Mouse (Mus musculus) hindbrain, embryonic 14.5 days (tissue): Measurements from ENCODE around the gene Arhgap42. TPM values are rescaled to one million over a fixed set of nuclear protein-coding genes. Genes with fewer than 3 reads are reported as not detected.
A peak's percentile ranks its signal among the peaks of the same experiment; 100 is the strongest.

Source experiments
- ATAC-seq: fragments of 200-750 bp; cut with Nextera tagmentation; 2 replicates; pipeline ENCODE4 v1.8.0; 2017; ENCODE audit warnings: moderate number of reproducible peaks, mild to moderate bottlenecking, moderate TSS enrichment, moderate library complexity; ENCODE audit not compliant: low FRiP score
- DNase-seq: peaks from one replicate; pipeline ENCODE4 v3.0.0-alpha.2; 2015; ENCODE audit warnings: low spot score
- H3K27ac ChIP-seq: fragments of 300-500 bp; sonication (generic); 2 replicates; pipeline ENCODE4 v1.5.1; 2014; ENCODE audit warnings: mild to moderate bottlenecking, moderate library complexity
- H3K27me3 ChIP-seq: fragments of 300-500 bp; sonication (generic); 2 replicates; pipeline ENCODE4 v1.6.1; 2014; ENCODE audit warnings: mild to moderate bottlenecking, low read length, mixed read lengths; ENCODE audit not compliant: control insufficient read depth, insufficient read depth
- H3K36me3 ChIP-seq: fragments of 300-500 bp; sonication (generic); replicated peaks from 2 replicates; pipeline ENCODE4 v1.6.1; 2014; ENCODE audit not compliant: control insufficient read depth, insufficient read depth
- H3K4me1 ChIP-seq: fragments of 300-500 bp; sonication (generic); replicated peaks from 2 replicates; pipeline ENCODE4 v1.6.1; 2014; ENCODE audit warnings: antibody characterized with exemption, low read length, mixed read lengths; ENCODE audit not compliant: control insufficient read depth, insufficient read depth
- H3K4me2 ChIP-seq: fragments of 300-500 bp; sonication (generic); replicated peaks from 2 replicates; pipeline ENCODE4 v1.6.1; 2014; ENCODE audit warnings: mild to moderate bottlenecking, moderate library complexity
- H3K4me3 ChIP-seq: fragments of 300-500 bp; sonication (generic); replicated peaks from 2 replicates; pipeline ENCODE4 v1.5.1; 2014; ENCODE audit warnings: mild to moderate bottlenecking, low read length
- H3K9ac ChIP-seq: fragments of 300-500 bp; sonication (generic); 2 replicates; pipeline ENCODE4 v1.6.1; 2014
- H3K9me3 ChIP-seq: fragments of 300-500 bp; sonication (generic); 2 replicates; pipeline ENCODE4 v1.6.1; 2016; ENCODE audit warnings: low read length; ENCODE audit not compliant: control insufficient read depth
- WGBS: fragments of 180-500 bp; shearing (Covaris S2); extraction: QIAGEN DNeasy Blood & Tissue Kit; methylation state at CpG from one replicate; pipeline ENCODE4 v1.1.7; 2014; 5-methylcytosine and 5-hydroxymethylcytosine counted together
- polyA plus RNA-seq: library from polyadenylated mRNA; unstranded; fragments of >200 nt; fragmentation: Nextera tagmentation; extraction: Ambion mirVana; gene quantifications from 2 replicates; pipeline ENCODE4 v1.2.1, GENCODE M21; 2014

Arhgap42 gene
- polyA plus RNA-seq, 1 experiment from 2014 or later = 20.2 TPM

DNA sequence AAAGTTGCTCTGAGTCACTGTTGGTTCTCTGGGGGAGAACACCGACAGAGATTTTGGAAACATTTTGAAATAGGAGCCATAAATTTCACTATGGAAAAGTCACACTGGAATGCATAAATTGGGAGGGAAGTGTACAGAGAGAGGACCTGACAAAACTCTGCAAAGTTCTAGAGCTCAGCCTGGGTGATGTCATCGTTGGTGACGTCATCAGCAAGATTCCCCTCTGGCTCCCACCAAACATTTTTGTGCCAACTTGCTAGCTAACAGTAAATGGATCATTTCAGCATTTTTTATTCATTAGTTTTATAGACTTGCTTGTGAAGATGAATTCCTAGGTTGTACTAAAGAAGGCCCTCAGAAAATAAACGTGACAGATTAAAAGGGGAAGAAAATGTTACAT, 137.8 kb downstream of the Arhgap42 start:
- no peak for ATAC-seq

DNA sequence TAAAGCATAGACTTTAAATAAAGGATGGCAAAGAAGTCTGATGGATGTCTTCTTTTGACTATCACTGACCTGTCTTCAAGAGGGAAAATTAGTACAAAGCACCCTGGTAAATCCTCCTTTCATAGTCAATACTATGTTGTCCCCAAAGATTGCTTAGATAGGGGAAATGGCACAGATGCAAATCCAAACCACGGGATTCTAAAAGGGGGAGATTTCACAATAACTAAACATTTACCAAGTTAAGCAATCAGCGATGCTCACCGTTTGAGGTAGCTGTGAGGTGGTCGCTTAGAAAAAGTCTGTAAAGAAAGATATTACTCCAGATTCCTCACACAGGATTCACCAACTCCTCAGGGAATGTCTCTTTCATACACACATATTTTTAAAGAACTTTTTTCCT, 141.1 kb downstream of the Arhgap42 start:
- no peak overlapping the region for H3K9ac ChIP-seq
- WGBS = 96% methylated on average over 4 of the region's 4 CpGs
- H3K4me3 ChIP-seq = no peak overlapping the region
- H3K4me2 ChIP-seq = no peak overlapping the region
- H3K9me3 ChIP-seq = no peaks in the 10 kb centered on the region
- ATAC-seq = no peak
- no peak for DNase-seq
- no peaks in the 10 kb centered on the region for H3K4me1 ChIP-seq
- H3K27me3 ChIP-seq = no peaks in the 10 kb centered on the region
- H3K27ac ChIP-seq = no peak overlapping the region
- no peaks in the 10 kb centered on the region for H3K36me3 ChIP-seq

More for the DNA sequence above, 137.8 kb downstream of the Arhgap42 start:
- WGBS = 84% methylated on average over 4 of the region's 4 CpGs
- Histone ChIP-seq H3K36me3 (no peaks in the 10 kb centered on the region), H3K27ac (no peak overlapping the region), H3K9me3 (no peaks in the 10 kb centered on the region), H3K4me2 (no peak overlapping the region), H3K4me1 (no peaks in the 10 kb centered on the region), H3K27me3 (no peaks in the 10 kb centered on the region), H3K9ac (no peak overlapping the region), H3K4me3 (no peak overlapping the region)
- no peak for DNase-seq

DNA sequence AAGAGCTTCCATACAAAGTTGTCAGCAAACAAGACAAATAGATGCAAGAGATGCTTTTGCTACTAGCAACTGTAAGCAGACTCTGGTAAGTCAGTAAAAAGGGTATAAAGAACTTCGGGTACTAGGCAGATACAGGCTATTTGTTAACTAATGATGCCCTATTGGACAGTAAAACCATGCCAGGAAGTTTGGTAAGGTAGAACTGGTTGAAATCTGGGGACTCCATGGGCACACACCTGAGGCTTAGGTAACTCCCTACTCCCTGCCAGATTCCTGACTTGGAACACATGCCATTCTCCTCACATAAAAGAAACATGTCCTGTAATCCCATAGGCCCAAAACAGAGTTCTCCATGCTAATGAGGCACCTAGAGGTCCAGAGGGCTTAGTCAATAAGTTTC, 142.1 kb downstream of the Arhgap42 start:
- ATAC-seq (no peak), DNase-seq (no peak)
- Histone ChIP-seq H3K9ac (no peak overlapping the region), H3K4me1 (no peaks in the 10 kb centered on the region), H3K27ac (no peak overlapping the region), H3K27me3 (no peaks in the 10 kb centered on the region), H3K4me3 (no peak overlapping the region), H3K36me3 (no peaks in the 10 kb centered on the region), H3K9me3 (no peaks in the 10 kb centered on the region), H3K4me2 (no peak overlapping the region)
- 86% methylated on average over 1 of the region's 1 CpGs for WGBS

DNA sequence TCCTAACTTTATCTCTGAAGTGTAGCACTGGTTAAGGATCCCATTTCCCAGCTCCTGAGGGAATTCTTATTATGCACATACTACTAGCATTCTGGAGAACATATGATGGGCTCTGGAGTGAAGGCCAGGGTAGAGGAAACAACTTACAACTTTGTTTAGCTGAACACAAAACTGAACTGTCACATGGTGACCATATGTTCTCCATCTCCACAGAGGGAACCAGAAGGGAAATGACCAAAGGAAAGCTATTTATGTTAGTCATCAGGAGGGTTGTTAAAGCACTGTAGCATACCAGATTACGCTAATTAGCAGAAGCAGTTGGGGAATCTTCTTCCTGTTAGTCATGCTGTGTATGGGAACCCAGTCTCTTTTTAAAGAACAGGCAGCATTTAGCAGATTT, 145.8 kb downstream of the Arhgap42 start:
- WGBS = 67% methylated on average over 1 of the region's 1 CpGs

DNA sequence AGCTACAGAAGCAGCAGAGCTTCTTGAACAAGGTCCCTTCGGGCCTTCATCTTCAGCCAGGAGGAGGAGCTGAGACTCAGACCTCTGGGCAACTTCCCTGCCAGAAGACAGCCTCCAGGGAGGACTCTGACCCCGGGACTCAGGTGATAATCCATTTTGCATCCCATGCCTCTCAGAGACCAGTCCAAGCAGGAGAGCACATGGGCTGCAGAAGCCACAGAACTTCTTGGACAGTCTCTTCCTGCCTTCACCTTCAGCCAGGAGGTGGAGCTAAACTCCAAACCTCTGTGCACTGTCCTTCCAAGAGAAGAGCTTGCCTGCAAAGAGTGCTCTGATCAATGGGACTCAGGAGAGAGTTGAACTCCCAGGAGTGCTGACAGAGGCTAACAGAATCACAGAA, 155.5 kb downstream of the Arhgap42 start:
- DNase-seq = no peak
- 81% methylated on average over 2 of the region's 2 CpGs for WGBS

More for the DNA sequence above, 145.8 kb downstream of the Arhgap42 start:
- Histone ChIP-seq H3K9me3 (no peaks in the 10 kb centered on the region), H3K27me3 (no peaks in the 10 kb centered on the region), H3K27ac (no peak overlapping the region), H3K4me2 (no peak overlapping the region), H3K36me3 (no peaks in the 10 kb centered on the region), H3K9ac (no peak overlapping the region), H3K4me3 (no peak overlapping the region), H3K4me1 (no peaks in the 10 kb centered on the region)
- DNase-seq (no peak), ATAC-seq (no peak)

DNA sequence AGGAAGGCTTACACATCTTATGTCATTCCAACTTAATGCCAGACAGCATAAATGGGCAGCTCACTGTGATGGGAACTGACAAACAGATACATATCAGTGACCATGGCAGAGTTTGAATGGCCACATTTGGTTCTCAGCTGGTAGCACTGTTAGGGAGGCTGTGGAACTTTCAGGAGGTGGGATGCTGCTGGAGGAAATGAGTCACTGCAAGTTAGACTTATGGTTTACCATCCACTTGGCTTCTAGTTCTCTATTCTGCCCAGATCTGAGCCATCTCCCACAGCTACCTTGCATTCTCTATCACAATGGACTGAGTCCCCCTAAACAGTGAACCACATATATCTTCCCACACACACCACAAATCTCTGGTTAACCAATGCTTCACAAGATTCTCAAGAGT, 186.0 kb downstream of the Arhgap42 start:
- Histone ChIP-seq H3K27me3 (no peaks in the 10 kb centered on the region), H3K4me3 (no peak overlapping the region), H3K9ac (no peak overlapping the region), H3K27ac (no peak overlapping the region), H3K9me3 (no peaks in the 10 kb centered on the region), H3K4me2 (no peak overlapping the region), H3K36me3 (no peaks in the 10 kb centered on the region), H3K4me1 (no peaks in the 10 kb centered on the region)
- no peak for DNase-seq
- no peak for ATAC-seq

More for the DNA sequence above, 155.5 kb downstream of the Arhgap42 start:
- Histone ChIP-seq H3K4me1 (no peaks in the 10 kb centered on the region), H3K9ac (no peak overlapping the region), H3K9me3 (no peaks in the 10 kb centered on the region), H3K4me2 (no peak overlapping the region), H3K27me3 (no peaks in the 10 kb centered on the region), H3K4me3 (no peak overlapping the region), H3K27ac (no peak overlapping the region), H3K36me3 (no peaks in the 10 kb centered on the region)
- ATAC-seq = no peak

DNA sequence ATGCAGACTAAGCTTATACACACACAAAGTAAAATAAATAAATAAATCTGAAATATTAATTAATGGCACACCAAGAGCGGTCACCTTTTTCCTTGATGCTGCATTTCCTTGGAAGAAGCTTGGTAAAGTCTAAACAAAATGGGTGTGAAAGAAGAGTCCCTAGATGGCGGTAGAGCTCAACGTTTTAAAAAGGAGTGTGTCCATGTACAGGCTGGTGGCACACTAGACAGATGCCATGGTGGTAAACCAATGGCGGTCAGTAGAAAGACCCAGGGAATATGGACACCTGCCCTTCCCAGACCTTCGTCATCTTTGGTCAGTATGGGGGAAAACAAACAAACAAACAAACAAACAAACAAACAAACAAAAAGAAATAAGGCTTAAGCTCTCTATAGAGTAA, 187.7 kb downstream of the Arhgap42 start:
- ATAC-seq (peak; percentile 59; the same call in 1 of the 2 replicates), DNase-seq (peak; percentile 66)
- H3K27me3 ChIP-seq = no peaks in the 10 kb centered on the region
- no peaks in the 10 kb centered on the region for H3K36me3 ChIP-seq
- H3K4me2 ChIP-seq = no peak overlapping the region
- no peak overlapping the region for H3K9ac ChIP-seq
- no peaks in the 10 kb centered on the region for H3K4me1 ChIP-seq
- no peak overlapping the region for H3K27ac ChIP-seq
- WGBS = 38% methylated on average over 5 of the region's 5 CpGs
- no peaks in the 10 kb centered on the region for H3K9me3 ChIP-seq
- H3K4me3 ChIP-seq = no peak overlapping the region

DNA sequence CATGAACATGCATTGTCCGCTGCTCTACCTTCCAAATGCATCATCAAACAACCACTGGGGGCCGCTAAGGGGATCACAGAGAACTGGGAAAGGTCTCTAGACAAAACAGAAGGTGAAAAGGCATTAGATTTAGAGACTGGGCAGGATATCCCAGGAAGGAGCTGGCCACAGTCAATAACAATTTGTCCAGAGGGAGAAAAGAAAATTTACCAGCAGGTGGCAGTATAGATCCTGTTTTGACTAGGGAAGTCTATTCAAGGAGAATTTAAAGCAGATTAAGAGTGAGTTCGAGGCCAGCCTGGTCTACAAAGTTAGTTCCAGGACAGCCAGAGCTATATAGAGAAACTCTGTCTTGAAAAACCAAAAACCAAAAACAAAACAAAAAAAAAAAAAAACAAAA, 189.7 kb downstream of the Arhgap42 start:
- Histone ChIP-seq H3K36me3 (no peaks in the 10 kb centered on the region), H3K4me1 (no peaks in the 10 kb centered on the region), H3K27ac (no peak overlapping the region), H3K27me3 (no peaks in the 10 kb centered on the region), H3K4me2 (no peak overlapping the region), H3K4me3 (no peak overlapping the region), H3K9me3 (no peaks in the 10 kb centered on the region), H3K9ac (no peak overlapping the region)
- WGBS = 52% methylated on average over 3 of the region's 3 CpGs
- DNase-seq (peak; percentile 55), ATAC-seq (no peak)

DNA sequence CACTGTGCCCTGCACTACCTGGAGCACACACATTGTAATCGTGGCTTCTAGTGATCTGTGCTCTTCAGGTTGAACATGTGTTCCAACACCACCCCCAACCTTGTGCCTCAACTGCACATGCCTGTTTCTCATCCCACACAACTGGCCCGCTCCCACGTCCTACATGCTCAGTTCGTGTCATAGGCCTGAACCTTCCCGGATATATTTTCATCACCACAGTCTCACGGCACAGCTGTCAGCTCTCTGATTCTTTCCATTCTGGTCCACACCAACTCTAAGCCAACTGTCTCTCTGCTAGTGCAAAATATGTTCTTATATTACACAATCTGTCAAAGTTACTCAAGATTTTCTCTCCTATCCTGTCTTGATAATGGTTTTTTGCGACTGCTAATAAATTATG, 197.9 kb downstream of the Arhgap42 start:
- Histone ChIP-seq H3K4me3 (no peak overlapping the region), H3K27ac (no peak overlapping the region), H3K4me2 (no peak overlapping the region), H3K4me1 (no peaks in the 10 kb centered on the region), H3K9ac (no peak overlapping the region), H3K36me3 (no peaks in the 10 kb centered on the region), H3K27me3 (no peaks in the 10 kb centered on the region), H3K9me3 (no peaks in the 10 kb centered on the region)
- ATAC-seq (no peak), DNase-seq (no peak)
- 96% methylated on average over 7 of the region's 7 CpGs for WGBS

DNA sequence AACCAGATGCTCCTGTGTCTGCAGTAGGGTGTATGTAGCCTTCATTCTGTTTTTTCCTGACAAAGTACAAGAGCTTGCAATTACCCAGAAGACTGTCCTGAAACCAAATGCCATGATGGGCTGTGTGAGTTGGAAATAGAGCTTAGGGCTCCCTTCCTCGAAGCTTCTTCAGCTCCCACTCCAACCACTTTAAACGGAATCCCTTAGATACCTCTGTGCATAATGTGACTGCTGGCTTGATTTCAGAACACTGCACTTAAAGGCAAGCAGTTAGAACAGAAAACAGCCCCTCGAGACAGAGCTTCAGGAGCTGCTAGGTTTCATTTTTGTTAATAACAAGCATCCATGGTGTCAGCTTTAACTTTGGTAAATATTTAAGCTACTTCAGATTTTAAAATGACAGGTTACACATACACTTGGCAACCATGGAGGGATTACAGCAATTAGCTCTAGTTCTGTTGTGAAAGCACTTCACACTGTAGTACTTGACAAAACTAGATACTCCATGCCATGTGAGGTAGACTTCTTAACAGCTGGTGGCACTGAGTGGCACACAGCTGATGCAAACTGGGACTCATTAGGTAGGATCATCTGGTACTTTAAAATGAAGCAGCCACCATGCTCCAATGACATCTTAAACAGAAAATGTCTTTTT, 201.8 kb downstream of the Arhgap42 start:
- Histone ChIP-seq H3K4me3 (no peak overlapping the region), H3K9ac (no peak overlapping the region), H3K27me3 (no peaks in the 10 kb centered on the region), H3K9me3 (no peaks in the 10 kb centered on the region), H3K4me2 (no peak overlapping the region), H3K4me1 (no peaks in the 10 kb centered on the region), H3K36me3 (no peaks in the 10 kb centered on the region), H3K27ac (no peak overlapping the region)
- WGBS = 78% methylated on average over 3 of the region's 3 CpGs
- DNase-seq = no peak
- no peak for ATAC-seq
